Mouse (Mus musculus): ENCODE measurements around the gene Otulinl.

DNA sequence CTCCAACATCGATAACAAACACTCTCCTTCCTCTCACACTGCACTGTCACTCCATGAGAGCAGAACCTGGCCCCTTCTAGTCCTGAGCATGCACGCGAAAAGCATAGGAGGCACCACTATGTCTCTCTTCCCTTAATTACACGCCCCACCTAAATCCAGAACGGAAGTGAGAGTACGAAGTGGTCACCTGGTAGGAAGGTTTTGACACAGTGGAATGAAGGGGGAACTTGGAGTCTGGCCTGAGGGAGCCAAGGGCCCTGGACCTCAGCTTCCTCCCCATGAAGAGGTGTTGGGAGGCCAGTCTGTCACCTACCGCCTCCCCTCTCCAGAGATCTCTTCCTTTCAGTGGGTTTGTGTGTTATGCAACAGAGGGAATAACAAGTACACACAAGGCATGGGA, 6.3 kb downstream of the Otulinl start:
- TF ChIP-seq MAX (IDR thresholded peaks at IDR 0.05; ENCODE audit: low read depth) (no peak), POLR2A (IDR thresholded peaks at IDR 0.05; ENCODE audit: insufficient read length, low read depth) (no peak), CEBPB (IDR thresholded peaks at IDR 0.05; ENCODE audit: insufficient read depth, poor library complexity, severe bottlenecking) (no peak), REST (IDR thresholded peaks at IDR 0.05; ENCODE audit: insufficient read depth, insufficient read length) (no peak), E2F4 (IDR thresholded peaks at IDR 0.05; ENCODE audit: insufficient read depth) (no peak), USF1 (IDR thresholded peaks at IDR 0.05; ENCODE audit: low read depth) (no peak), POLR2AphosphoS2 (IDR thresholded peaks at IDR 0.05; ENCODE audit: insufficient read length, low read depth) (no peak), SRF (IDR thresholded peaks at IDR 0.05; ENCODE audit: control insufficient read depth, insufficient read length, low read depth) (no peak), TCF12 (IDR thresholded peaks at IDR 0.05; ENCODE audit: insufficient read depth, poor library complexity, severe bottlenecking) (no peak), MYOG (IDR thresholded peaks at IDR 0.05; ENCODE audit: control insufficient read depth in 1 of 3, insufficient read depth in 1 of 3, insufficient read length in 2 of 3, low read depth in 2 of 3) (no peak), MYOD1 (IDR thresholded peaks at IDR 0.05; ENCODE audit: control insufficient read depth in 1 of 3, insufficient read length in 2 of 3, low read depth in 2 of 3) (no peak)
